Mouse (Mus musculus) forebrain, embryonic 16.5 days (tissue): ENCODE data around the gene Pcnx3. TPM values are rescaled to one million over a fixed set of nuclear protein-coding genes. Genes with fewer than 3 reads are reported as not detected.

Source experiments
- ATAC-seq: fragments of 200-750 bp; cut with Nextera tagmentation; 2 replicates; pipeline ENCODE4 v1.8.0; 2017; ENCODE audit warnings: mild to moderate bottlenecking, moderate library complexity
- H3K27ac ChIP-seq: fragments of 300-500 bp; sonication (generic); 2 replicates; pipeline ENCODE4 v1.5.1; 2014; ENCODE audit warnings: low read length, control low read depth
- H3K27me3 ChIP-seq: fragments of 300-500 bp; sonication (generic); replicated peaks from 2 replicates; pipeline ENCODE4 v1.6.1; 2014; ENCODE audit warnings: low read length; ENCODE audit not compliant: control insufficient read depth, insufficient read depth
- H3K36me3 ChIP-seq: fragments of 300-500 bp; sonication (generic); 2 replicates; pipeline ENCODE4 v1.6.1; 2014; ENCODE audit not compliant: control insufficient read depth, insufficient read depth
- H3K4me1 ChIP-seq: fragments of 300-500 bp; sonication (generic); replicated peaks from 2 replicates; pipeline ENCODE4 v1.6.1; 2014; ENCODE audit warnings: low read length; ENCODE audit not compliant: control insufficient read depth, insufficient read depth
- H3K4me2 ChIP-seq: fragments of 300-500 bp; sonication (generic); 2 replicates; pipeline ENCODE4 v1.6.1; 2014; ENCODE audit warnings: mild to moderate bottlenecking, low read length, control low read depth
- H3K4me3 ChIP-seq: fragments of 300-500 bp; sonication (generic); replicated peaks from 2 replicates; pipeline ENCODE4 v1.5.1; 2014; ENCODE audit warnings: mild to moderate bottlenecking, low read length, control low read depth
- H3K9ac ChIP-seq: fragments of 300-500 bp; sonication (generic); replicated peaks from 2 replicates; pipeline ENCODE4 v1.6.1; 2014; ENCODE audit warnings: low read depth, low read length, control low read depth
- H3K9me3 ChIP-seq: fragments of 300-500 bp; sonication (generic); 2 replicates; pipeline ENCODE4 v1.6.1; 2016; ENCODE audit warnings: low read length; ENCODE audit not compliant: control insufficient read depth
- WGBS: fragments of 180-500 bp; shearing (Covaris S2); extraction: QIAGEN DNeasy Blood & Tissue Kit; methylation state at CpG from one replicate; pipeline ENCODE4 v1.1.7; 2014; 5-methylcytosine and 5-hydroxymethylcytosine counted together
- polyA plus RNA-seq: library from polyadenylated mRNA; unstranded; fragments of >200 nt; fragmentation: Nextera tagmentation; extraction: Ambion mirVana; gene quantifications from 2 replicates; pipeline ENCODE4 v1.2.1, GENCODE M21; 2015

Gene Pcnx3
- polyA plus RNA-seq, 1 experiment from 2014 or later: 28.7 TPM

GRCm38 (mm10) chr19:5686437-5686836, 2.3 kb downstream of the Pcnx3 start:
- no peak overlapping the region for H3K27ac ChIP-seq
- peaks cover 32% of the 10 kb centered on the region for H3K4me1 ChIP-seq
- no peaks in the 10 kb centered on the region for H3K27me3 ChIP-seq
- no peaks in the 10 kb centered on the region for H3K9me3 ChIP-seq
- no peak for ATAC-seq
- H3K36me3 ChIP-seq: peaks cover 28% of the 10 kb centered on the region
- no peak overlapping the region for H3K9ac ChIP-seq
- H3K4me2 ChIP-seq: no peak overlapping the region
- H3K4me3 ChIP-seq: no peak overlapping the region
- 95% methylated on average over 13 of the region's 13 CpGs for WGBS

GRCm38 (mm10) chr19:5685861-5686260, 2.8 kb downstream of the Pcnx3 start:
- ATAC-seq: no peak
- no peak overlapping the region for H3K4me2 ChIP-seq
- H3K36me3 ChIP-seq: peaks cover 33% of the 10 kb centered on the region
- WGBS: 97% methylated on average over 11 of the region's 11 CpGs
- no peak overlapping the region for H3K27ac ChIP-seq
- H3K9ac ChIP-seq: no peak overlapping the region
- no peaks in the 10 kb centered on the region for H3K27me3 ChIP-seq
- H3K4me3 ChIP-seq: no peak overlapping the region
- H3K9me3 ChIP-seq: no peaks in the 10 kb centered on the region
- peaks cover 27% of the 10 kb centered on the region for H3K4me1 ChIP-seq

DNA sequence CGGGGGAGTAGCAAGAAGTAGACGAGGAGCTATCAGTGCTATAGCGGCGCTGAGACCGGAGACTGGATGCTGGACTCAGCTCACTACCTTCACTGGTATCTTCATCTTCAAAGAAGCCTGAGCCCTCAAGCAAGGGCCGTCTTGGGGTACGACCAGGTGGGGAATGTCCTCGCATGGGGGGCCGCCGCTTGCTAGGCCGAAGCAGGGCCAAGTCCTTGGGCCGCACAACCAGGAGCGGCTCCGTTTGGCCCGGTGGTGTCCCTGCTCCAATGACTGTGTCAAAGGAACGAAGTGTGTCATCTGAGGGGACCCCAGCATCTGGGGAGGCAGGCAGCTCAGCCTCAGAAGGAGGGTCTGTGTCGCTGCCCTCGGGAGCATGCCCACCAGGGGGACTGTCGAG, 3.3 kb downstream of the Pcnx3 start:
- no peak for ATAC-seq
- Histone ChIP-seq H3K4me3 (no peak overlapping the region), H3K27ac (no peak overlapping the region), H3K9ac (no peak overlapping the region), H3K4me2 (no peak overlapping the region), H3K9me3 (no peaks in the 10 kb centered on the region), H3K4me1 (peaks cover 23% of the 10 kb centered on the region), H3K27me3 (no peaks in the 10 kb centered on the region), H3K36me3 (peaks cover 36% of the 10 kb centered on the region)
- 93% methylated on average over 19 of the region's 19 CpGs for WGBS

DNA sequence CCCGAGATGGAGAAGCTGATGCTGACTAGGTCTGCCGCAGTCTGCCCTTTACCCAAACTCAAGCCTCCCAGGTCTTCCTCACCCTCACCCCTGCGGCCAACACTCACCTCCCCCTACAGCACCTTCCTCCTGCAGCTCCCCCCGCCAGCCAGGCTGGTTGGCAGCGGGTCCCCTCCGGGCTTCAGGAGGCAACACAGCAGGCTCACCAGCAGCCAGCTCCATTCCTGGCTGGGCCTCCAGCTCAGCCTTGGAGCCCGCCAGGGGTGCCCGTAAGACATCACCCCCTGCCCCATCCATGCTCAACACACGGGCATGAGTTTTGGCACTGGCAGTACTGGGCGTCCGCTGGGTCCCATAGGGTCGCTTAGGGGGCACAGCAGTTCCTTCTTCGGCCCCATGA, 3.7 kb downstream of the Pcnx3 start:
- Histone ChIP-seq H3K36me3 (peaks cover 38% of the 10 kb centered on the region), H3K4me1 (peaks cover 18% of the 10 kb centered on the region), H3K27me3 (no peaks in the 10 kb centered on the region), H3K4me2 (no peak overlapping the region), H3K9ac (no peak overlapping the region), H3K4me3 (no peak overlapping the region), H3K27ac (no peak overlapping the region), H3K9me3 (no peaks in the 10 kb centered on the region)
- WGBS: 89% methylated on average over 13 of the region's 13 CpGs
- no peak for ATAC-seq

DNA sequence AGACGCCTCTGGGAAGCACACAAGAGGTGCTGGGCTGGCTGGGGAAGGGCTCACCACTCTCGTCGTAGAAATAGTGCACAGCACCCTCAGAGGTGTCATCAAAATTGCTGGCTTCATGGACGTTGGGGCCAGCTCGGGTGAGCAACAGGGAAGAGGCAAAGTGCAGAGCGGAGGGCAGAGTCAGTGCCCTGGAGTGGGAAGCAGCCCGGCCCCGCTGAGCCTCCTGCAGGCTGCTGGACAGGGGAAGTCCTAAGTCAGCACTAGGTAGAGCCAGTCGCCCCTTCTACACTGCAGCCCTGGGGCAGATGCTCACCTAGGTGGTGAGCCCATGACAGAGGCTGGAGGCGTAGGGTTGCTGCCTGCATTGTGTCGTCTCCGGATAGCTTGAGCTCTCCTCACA, 4.5 kb downstream of the Pcnx3 start:
- no peak overlapping the region for H3K4me2 ChIP-seq
- WGBS: 91% methylated on average over 12 of the region's 12 CpGs
- H3K4me1 ChIP-seq: peaks cover 11% of the 10 kb centered on the region
- H3K36me3 ChIP-seq: peaks cover 40% of the 10 kb centered on the region
- H3K9ac ChIP-seq: no peak overlapping the region
- H3K4me3 ChIP-seq: no peak overlapping the region
- no peak for ATAC-seq
- no peaks in the 10 kb centered on the region for H3K9me3 ChIP-seq
- H3K27me3 ChIP-seq: no peaks in the 10 kb centered on the region
- H3K27ac ChIP-seq: no peak overlapping the region

GRCm38 (mm10) chr19:5680432-5680831, 8.3 kb downstream of the Pcnx3 start:
- H3K4me1 ChIP-seq: no peaks in the 10 kb centered on the region
- WGBS: 92% methylated on average over 4 of the region's 4 CpGs
- no peak overlapping the region for H3K27ac ChIP-seq
- no peak for ATAC-seq
- H3K4me2 ChIP-seq: no peak overlapping the region
- no peaks in the 10 kb centered on the region for H3K27me3 ChIP-seq
- no peak overlapping the region for H3K4me3 ChIP-seq
- peaks cover 51% of the 10 kb centered on the region for H3K36me3 ChIP-seq
- no peaks in the 10 kb centered on the region for H3K9me3 ChIP-seq
- no peak overlapping the region for H3K9ac ChIP-seq

- no peaks in the 10 kb centered on the region for H3K9me3 ChIP-seq
- WGBS: 94% methylated on average over 4 of the region's 4 CpGs
These were observed 20.3 kb downstream of the Pcnx3 start for GRCm38 (mm10) chr19:5668372-5668771.

GRCm38 (mm10) chr19:5666386-5666785, 22.3 kb downstream of the Pcnx3 start:
- Histone ChIP-seq H3K27ac (no peak overlapping the region), H3K36me3 (peaks cover 18% of the 10 kb centered on the region), H3K4me1 (peaks cover 9% of the 10 kb centered on the region), H3K4me2 (no peak overlapping the region), H3K4me3 (no peak overlapping the region), H3K27me3 (no peaks in the 10 kb centered on the region), H3K9ac (no peak overlapping the region), H3K9me3 (no peaks in the 10 kb centered on the region)
- no peak for ATAC-seq
- 85% methylated on average over 18 of the region's 18 CpGs for WGBS

More at GRCm38 (mm10) chr19:5668372-5668771, 20.3 kb downstream of the Pcnx3 start:
- no peak overlapping the region for H3K9ac ChIP-seq
- peaks cover 23% of the 10 kb centered on the region for H3K36me3 ChIP-seq
- ATAC-seq: no peak
- H3K27ac ChIP-seq: no peak overlapping the region
- no peak overlapping the region for H3K4me3 ChIP-seq
- H3K27me3 ChIP-seq: no peaks in the 10 kb centered on the region
- H3K4me1 ChIP-seq: peaks cover 4% of the 10 kb centered on the region
- H3K4me2 ChIP-seq: no peak overlapping the region

DNA sequence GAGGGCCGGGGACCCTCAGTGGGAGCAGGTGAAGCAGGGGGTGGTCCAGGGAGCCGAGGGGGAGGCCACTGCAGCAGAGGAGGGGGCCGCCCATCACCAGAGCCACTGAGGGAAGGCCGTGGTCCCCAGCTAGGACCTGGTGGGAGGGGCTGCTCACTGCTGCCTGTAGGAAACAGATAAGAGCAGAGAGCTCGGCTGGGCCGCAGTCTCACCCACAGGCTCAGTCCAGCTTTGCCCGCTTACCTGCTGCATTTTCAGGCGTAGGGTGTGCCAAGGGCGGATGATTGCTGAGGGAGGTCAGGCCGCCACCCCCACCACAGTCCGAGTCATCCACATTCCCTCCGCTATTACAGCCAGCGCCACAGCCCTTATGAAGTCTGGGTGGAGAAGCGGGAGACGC, 23.2 kb downstream of the Pcnx3 start:
- Histone ChIP-seq H3K36me3 (peaks cover 12% of the 10 kb centered on the region), H3K9me3 (no peaks in the 10 kb centered on the region), H3K4me2 (no peak overlapping the region), H3K4me3 (no peak overlapping the region), H3K27ac (no peak overlapping the region), H3K27me3 (no peaks in the 10 kb centered on the region), H3K9ac (no peak overlapping the region), H3K4me1 (peaks cover 9% of the 10 kb centered on the region)
- ATAC-seq: no peak
- WGBS: 91% methylated on average over 15 of the region's 15 CpGs

DNA sequence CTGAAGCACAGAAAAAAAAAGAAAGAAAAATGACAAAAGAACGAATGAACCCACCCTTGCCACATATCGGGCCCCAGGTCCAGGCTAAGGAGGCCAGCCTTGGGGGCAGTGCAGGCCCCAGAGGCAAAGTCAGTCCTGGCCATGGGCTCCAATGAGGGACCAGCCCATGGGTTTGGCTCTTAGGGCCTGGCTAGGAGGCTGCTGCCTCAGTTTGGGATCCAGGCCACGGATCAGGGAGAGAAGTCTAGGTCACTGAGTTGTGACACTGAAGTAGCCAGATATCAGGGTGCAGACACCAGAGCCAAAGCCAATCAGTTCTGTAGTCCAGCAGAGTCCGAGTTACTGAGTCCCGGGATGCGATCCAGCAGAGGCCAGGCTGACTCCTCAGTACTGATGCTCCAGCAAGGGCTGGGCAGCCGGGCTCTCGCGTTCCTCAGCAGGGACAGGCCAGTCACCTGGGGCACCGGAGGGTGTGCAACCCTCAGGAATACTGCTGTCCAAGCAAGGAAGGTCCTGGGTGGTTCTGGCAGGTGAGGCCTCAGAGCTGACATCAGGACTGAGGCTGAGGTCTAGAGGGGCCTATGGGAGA, 23.9 kb downstream of the Pcnx3 start:
- ATAC-seq: no peak
- Histone ChIP-seq H3K4me3 (no peak overlapping the region), H3K27ac (no peak overlapping the region), H3K27me3 (no peaks in the 10 kb centered on the region), H3K36me3 (peaks cover 10% of the 10 kb centered on the region; the same call in 1 of the 2 replicates), H3K9me3 (no peaks in the 10 kb centered on the region), H3K4me2 (no peak overlapping the region), H3K9ac (no peak overlapping the region), H3K4me1 (peaks cover 9% of the 10 kb centered on the region)
- WGBS: 93% methylated on average over 10 of the region's 10 CpGs
